Mouse (Mus musculus): ENCODE data around the gene Zfp976. TPM values are rescaled to one million over a fixed set of nuclear protein-coding genes. Genes with fewer than 3 reads are reported as not detected.
"Not testable (repeated sequence)": the region's sequence is repeated elsewhere in the genome, so short reads cannot be mapped to it uniquely, and the experiment has no call there.

The Zfp976 gene
- total RNA-seq (2022): 1 to 10 TPM; 5.2 to 8.0 (median 7.0) TPM

GRCm38 (mm10) chr7:42642152-42643115, at the start of gene Zfp976:
TSS of gene Zfp976 (minus strand) at chr7:42642588.
- peak; percentile 70 for DNase-seq

GRCm38 (mm10) chr7:42680081-42680480, 37.7 kb upstream of the Zfp976 start:
- not testable (repeated sequence) for DNase-seq

- not testable (repeated sequence) for DNase-seq
These were observed 37.3 kb upstream of the Zfp976 start for GRCm38 (mm10) chr7:42679646-42680045.

- not testable (repeated sequence) for DNase-seq
These were observed 17.8 kb upstream of the Zfp976 start for GRCm38 (mm10) chr7:42660140-42660539.

- DNase-seq: not testable (repeated sequence)
These were observed 12.8 kb upstream of the Zfp976 start for GRCm38 (mm10) chr7:42655211-42655610.

GRCm38 (mm10) chr7:42643120-42643620, 782 bp upstream of the Zfp976 start:
- not testable (repeated sequence) for DNase-seq

- not testable (repeated sequence) for DNase-seq
These were observed 11.4 kb downstream of the Zfp976 start for GRCm38 (mm10) chr7:42631031-42631430.

GRCm38 (mm10) chr7:42595666-42596065, 46.7 kb downstream of the Zfp976 start:
- DNase-seq: not testable (repeated sequence)

GRCm38 (mm10) chr7:42592413-42592812, 50.0 kb downstream of the Zfp976 start, which contains the start of gene Zfp977:
TSS of gene Zfp977 (minus strand) at chr7:42592547.
- not testable (repeated sequence) for DNase-seq

- DNase-seq: not testable (repeated sequence)
These were observed 51.1 kb downstream of the Zfp976 start for GRCm38 (mm10) chr7:42591311-42591710.

- no peak for DNase-seq
These were observed 63.9 kb downstream of the Zfp976 start, which contains the start of gene Gm21028 for GRCm38 (mm10) chr7:42578488-42578887. TSS of gene Gm21028 (minus strand) at chr7:42578588.

Small RNA genes within 50 kb of the gene (microRNA-seq; reads per million reads assigned to microRNA genes)
- 0 reads per million in 2 experiments for gene Gm24938

Other genes starting within 250 kb of the Zfp976 start
- gene 4933421I07Rik, start 194.5 kb downstream of the Zfp976 start, total RNA-seq (2022): not detected
- gene Zfp141, start 136.8 kb downstream of the Zfp976 start, total RNA-seq (2022): 10 to 100 TPM; 14.7 to 28.4 (median 20.0) TPM
- not detected for gene Gm21028, start 64.0 kb downstream of the Zfp976 start, total RNA-seq (2022)
- 1 to 10 TPM; 1.0 to 4.0 (median 1.5) TPM for gene Zfp977, start 50.0 kb downstream of the Zfp976 start, total RNA-seq (2022)
- 10 to 100 TPM in 1 of 4 experiments, 1 to 10 TPM in 3; 5.0 to 10.2 (median 6.4) TPM for gene Zfp975, start 50.2 kb upstream of the Zfp976 start, total RNA-seq (2022)
- under 1 TPM in 2 of 4 experiments, not detected in 2; 0.08 to 0.15 TPM for gene Gm17067, start 84.4 kb upstream of the Zfp976 start, total RNA-seq (2022)
- not detected for gene Vmn2r62, start 150.9 kb upstream of the Zfp976 start, total RNA-seq (2022)
- gene Gm2381, start 224.6 kb upstream of the Zfp976 start, total RNA-seq (2022): under 1 TPM; 0.07 to 0.59 (median 0.33) TPM